Mouse (Mus musculus) bone marrow, adult 2 months (tissue): ENCODE data around the gene Oxld1. TPM values are rescaled to one million over a fixed set of nuclear protein-coding genes. Genes with fewer than 3 reads are reported as not detected.
A peak's percentile ranks its signal among the peaks of the same experiment; 100 is the strongest.

Experiments
- H3K27ac ChIP-seq: fragments of 200-500 bp; 2 replicates; pipeline ENCODE4 v1.5.1; 2012; ENCODE audit warnings: low read depth, mild to moderate bottlenecking, control low read depth, inconsistent platforms, low read length; ENCODE audit not compliant: control insufficient read depth, poor library complexity, insufficient read depth
- H3K4me1 ChIP-seq: fragments of 200-500 bp; 2 replicates; pipeline ENCODE4 v1.6.1; 2011; ENCODE audit warnings: low read length; ENCODE audit not compliant: control insufficient read depth, insufficient read depth
- H3K4me3 ChIP-seq: fragments of 200-500 bp; replicated peaks from 2 replicates; pipeline ENCODE3; 2011; ENCODE audit warnings: mild to moderate bottlenecking, low read depth, low read length, control low read depth; ENCODE audit not compliant: control insufficient read depth
- CTCF ChIP-seq: fragments of 200-500 bp; IDR thresholded peaks from 2 replicates; pipeline ENCODE4 v1.5.1; 2011; ENCODE audit warnings: low read length, control low read depth; ENCODE audit not compliant: control insufficient read depth, insufficient read depth
- POLR2A ChIP-seq: fragments of 200-500 bp; IDR thresholded peaks from 2 replicates; pipeline ENCODE4 v1.6.1; 2011; ENCODE audit warnings: low read depth, mild to moderate bottlenecking, control low read depth, low read length, borderline replicate concordance; ENCODE audit not compliant: control insufficient read depth
- WGBS: fragments of 180-500 bp; shearing (Covaris S2); methylation state at CpG from one replicate; pipeline ENCODE4 v1.1.7; 2018; 5-methylcytosine and 5-hydroxymethylcytosine counted together
- polyA plus RNA-seq: library from polyadenylated mRNA; stranded (reverse); fragments of >200 nt; gene quantifications from 2 replicates; pipeline ENCODE4 v1.2.4, GENCODE M21; 2011; ENCODE audit warnings: low replicate concordance; ENCODE audit not compliant: missing spikeins, insufficient read depth, insufficient read length

Oxld1 gene
- polyA plus RNA-seq, 1 experiment: 4.4 TPM

DNA sequence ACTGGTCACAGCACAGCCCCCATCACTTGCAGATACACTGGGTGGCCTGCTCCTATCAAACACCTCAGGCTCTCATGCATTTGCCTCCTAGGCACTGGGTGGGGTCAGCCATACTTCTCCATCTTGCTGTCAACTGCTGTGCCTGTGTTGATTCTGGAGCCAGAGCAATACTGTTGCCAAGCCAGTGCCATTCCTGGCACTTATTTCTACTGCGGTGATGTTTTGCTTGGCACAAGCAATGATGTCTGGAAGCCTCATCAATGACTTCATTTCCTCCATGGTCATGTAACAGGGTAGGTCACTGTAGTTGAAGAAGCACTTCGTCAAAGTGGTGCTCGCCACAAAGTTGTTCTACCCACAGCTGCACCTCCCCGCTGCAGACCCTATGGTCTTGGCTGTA, 7.7 kb upstream of the Oxld1 start:
- TF ChIP-seq CTCF (no peak), POLR2A (no peak)
- Histone ChIP-seq H3K4me3 (no peak overlapping the region), H3K4me1 (peaks cover 3% of the 10 kb centered on the region; the same call in 1 of the 2 replicates), H3K27ac (no peak overlapping the region)
- 85% methylated on average over 4 of the region's 4 CpGs for WGBS

DNA sequence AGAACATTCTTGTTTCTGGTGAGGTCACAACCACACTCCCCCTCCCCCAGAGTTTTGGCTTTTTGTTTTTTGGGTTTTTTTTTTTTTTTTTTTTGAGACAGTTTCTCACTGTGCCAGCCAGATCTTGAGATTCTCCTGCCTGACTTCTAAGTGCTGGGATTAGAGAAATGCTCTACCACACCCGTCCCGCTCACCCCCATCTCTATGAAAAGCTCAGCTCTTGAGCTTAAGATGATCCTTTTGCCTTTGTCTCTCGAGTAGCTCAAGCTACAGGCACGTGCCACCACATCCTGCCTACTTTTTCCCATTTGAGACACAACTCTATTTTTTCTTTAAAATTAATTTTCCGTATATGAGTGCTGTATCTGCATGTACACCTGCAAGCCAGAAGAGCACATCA, 6.5 kb upstream of the Oxld1 start:
- WGBS: 80% methylated on average over 5 of the region's 5 CpGs
- TF ChIP-seq CTCF (no peak), POLR2A (no peak)

GRCm38 (mm10) chr11:120463536-120463935, 5.7 kb upstream of the Oxld1 start:
- TF ChIP-seq CTCF (no peak), POLR2A (no peak)
- Histone ChIP-seq H3K4me1 (peaks cover 3% of the 10 kb centered on the region; the same call in 1 of the 2 replicates), H3K4me3 (no peak overlapping the region), H3K27ac (no peak overlapping the region)
- WGBS: 85% methylated on average over 2 of the region's 2 CpGs

More for the DNA sequence above, 6.5 kb upstream of the Oxld1 start:
- no peak overlapping the region for H3K4me3 ChIP-seq
- peaks cover 3% of the 10 kb centered on the region; the same call in 1 of the 2 replicates for H3K4me1 ChIP-seq
- no peak overlapping the region for H3K27ac ChIP-seq

GRCm38 (mm10) chr11:120458847-120459597, 1.2 kb upstream of the Oxld1 start:
- H3K27ac ChIP-seq: no peak overlapping the region
- peak overlapping the region; percentile 50 for H3K4me3 ChIP-seq
- TF ChIP-seq POLR2A: no peak
- TF ChIP-seq CTCF: peak; percentile 38; the same call in 1 of the 2 replicates
- WGBS: 48% methylated on average over 6 of the region's 6 CpGs
- peaks cover 8% of the 10 kb centered on the region for H3K4me1 ChIP-seq

DNA sequence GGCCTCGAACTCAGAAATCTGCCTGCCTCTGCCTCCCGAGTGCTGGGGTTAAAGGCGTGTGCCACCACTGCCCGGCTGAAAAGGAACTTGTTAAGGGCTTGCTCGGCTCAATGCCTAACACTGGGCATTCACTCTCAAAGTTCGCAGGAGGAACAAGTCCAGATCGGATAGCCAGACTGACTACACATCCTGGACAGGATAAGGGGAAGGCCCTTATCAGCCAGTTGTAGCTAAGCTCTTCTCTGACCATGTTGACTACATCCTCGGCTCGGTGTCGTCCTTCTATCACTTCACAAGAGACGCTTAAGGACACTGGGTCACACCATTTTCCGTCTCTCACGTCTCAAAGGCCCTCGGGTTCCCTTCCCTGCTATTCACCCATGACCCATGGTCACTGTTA, 498 bp downstream of the Oxld1 start:
- Histone ChIP-seq H3K27ac (peak overlapping the region; percentile 82), H3K4me3 (peak overlapping the region; percentile 77), H3K4me1 (peaks cover 8% of the 10 kb centered on the region)
- no peak for TF ChIP-seq POLR2A
- no peak for TF ChIP-seq CTCF
- WGBS: 3% methylated on average over 14 of the region's 14 CpGs

- Histone ChIP-seq H3K27ac (no peak overlapping the region), H3K4me1 (peaks cover 12% of the 10 kb centered on the region), H3K4me3 (no peak overlapping the region)
- WGBS: 74% methylated on average over 7 of the region's 7 CpGs
- TF ChIP-seq POLR2A (no peak), CTCF (no peak)
These were observed 2.5 kb downstream of the Oxld1 start for GRCm38 (mm10) chr11:120455413-120455812.

DNA sequence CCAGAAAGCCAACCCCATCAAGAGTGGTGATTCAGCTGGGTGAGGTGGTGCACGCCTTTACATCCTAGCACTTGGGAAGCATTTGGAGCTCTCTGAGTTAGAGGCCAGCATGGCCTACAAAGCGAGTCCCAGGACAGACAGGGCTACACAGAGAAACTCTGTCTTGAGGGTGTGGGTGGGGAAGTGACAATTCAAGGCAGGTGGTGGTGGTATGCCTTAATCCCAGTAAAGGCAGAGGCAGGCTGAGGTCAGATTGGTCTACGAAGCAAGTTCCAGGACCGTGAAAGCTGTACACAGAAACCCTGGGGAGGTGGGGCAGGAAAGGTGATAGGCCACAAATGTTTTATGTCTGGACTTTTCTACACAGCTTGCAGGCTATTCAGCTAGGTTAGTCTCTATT, 2.9 kb downstream of the Oxld1 start:
- no peak overlapping the region for H3K27ac ChIP-seq
- H3K4me3 ChIP-seq: no peak overlapping the region
- TF ChIP-seq CTCF: no peak
- TF ChIP-seq POLR2A: no peak
- 89% methylated on average over 4 of the region's 4 CpGs for WGBS
- peaks cover 12% of the 10 kb centered on the region for H3K4me1 ChIP-seq

DNA sequence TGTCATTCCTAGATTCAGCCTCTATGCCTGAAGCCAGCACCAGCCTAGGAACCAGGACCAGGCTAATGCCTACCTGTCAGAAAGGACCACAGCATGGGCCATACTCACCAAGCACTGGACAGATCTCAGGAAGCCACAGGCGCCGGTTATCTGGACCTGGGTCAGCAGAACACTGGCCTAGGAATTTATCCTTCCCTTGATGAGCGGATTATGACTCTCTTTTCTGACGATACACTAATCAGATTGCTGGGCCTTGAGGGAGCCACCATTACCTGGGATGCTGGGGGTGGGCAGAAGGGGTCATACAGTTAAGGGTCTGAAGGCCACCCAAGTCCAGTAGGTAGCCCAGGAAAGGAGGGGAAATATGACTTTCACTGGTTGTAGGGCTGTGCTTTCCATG, 4.6 kb downstream of the Oxld1 start, which contains the start of gene Pde6g:
TSS of gene Pde6g (minus strand) at position 195 of the 400 bp plus-strand sequence.
- 88% methylated on average over 4 of the region's 4 CpGs for WGBS
- H3K4me3 ChIP-seq: no peak within 1 kb of the TSS
- H3K27ac ChIP-seq: no peak within 1 kb of the TSS
- no peak for TF ChIP-seq CTCF
- no peak for TF ChIP-seq POLR2A
- H3K4me1 ChIP-seq: peaks cover 12% of the 10 kb centered on the region
